Mouse (Mus musculus) kidney, adult 2 months (tissue): ENCODE results near the gene AL607142.1. TPM values are rescaled to one million over a fixed set of nuclear protein-coding genes. Genes with fewer than 3 reads are reported as not detected.

Experiments
- DNase-seq: peaks from one replicate; pipeline ENCODE4 v3.0.0; 2021
- H3K27ac ChIP-seq: fragments of 200-500 bp; 2 replicates; pipeline ENCODE4 v1.5.1; 2012; ENCODE audit warnings: low read depth, low read length, control low read depth, inconsistent platforms; ENCODE audit not compliant: insufficient read depth
- H3K27me3 ChIP-seq: fragments of 200-500 bp; replicated peaks from 2 replicates; pipeline ENCODE4 v1.6.1; 2012; ENCODE audit warnings: mild to moderate bottlenecking, moderate library complexity, low read length, inconsistent platforms; ENCODE audit not compliant: control insufficient read depth, insufficient read depth
- H3K36me3 ChIP-seq: fragments of 200-500 bp; 2 replicates; pipeline ENCODE4 v1.6.1; 2012; ENCODE audit warnings: mild to moderate bottlenecking, moderate library complexity, low read length, inconsistent platforms; ENCODE audit not compliant: control insufficient read depth, insufficient read depth
- H3K4me1 ChIP-seq: fragments of 200-500 bp; 2 replicates; pipeline ENCODE4 v1.6.1; 2011; ENCODE audit warnings: low read length; ENCODE audit not compliant: control insufficient read depth, insufficient read depth
- H3K4me3 ChIP-seq: fragments of 200-500 bp; 2 replicates; pipeline ENCODE4 v1.5.1; 2011; ENCODE audit warnings: mild to moderate bottlenecking, low read depth, low read length, control low read depth; ENCODE audit not compliant: insufficient read depth
- CTCF ChIP-seq: fragments of 200-500 bp; conservative IDR thresholded peaks from 2 replicates; pipeline ENCODE4 v1.5.1; 2011; ENCODE audit warnings: low read depth, mild to moderate bottlenecking, control low read depth, low read length, moderate library complexity, mixed read lengths; ENCODE audit not compliant: insufficient read depth, insufficient read length
- POLR2A ChIP-seq: fragments of 200-500 bp; IDR thresholded peaks from one replicate; pipeline ENCODE4 v1.6.1; 2011; ENCODE audit warnings: low read depth, low read length, control low read depth
- WGBS: fragments of 180-500 bp; shearing (Covaris S2); methylation state at CpG from one replicate; pipeline ENCODE4 v1.1.7; 2018; 5-methylcytosine and 5-hydroxymethylcytosine counted together
- polyA plus RNA-seq: library from polyadenylated mRNA; depleted of rRNA; stranded (reverse); fragments of >200 nt; gene quantifications from 2 replicates; pipeline ENCODE4 v1.2.3, GENCODE M21; 2012

Gene AL607142.1
- polyA plus RNA-seq, 1 experiment, result not detected

GRCm38 (mm10) chr4:120056451-120056850 lies 8.3 kb upstream of the AL607142.1 start:
- no peaks in the 10 kb centered on the region for H3K36me3 ChIP-seq
- no peak overlapping the region for H3K4me3 ChIP-seq
- H3K27me3 ChIP-seq, result no peaks in the 10 kb centered on the region
- 95% methylated on average over 9 of the region's 9 CpGs for WGBS
- no peaks in the 10 kb centered on the region for H3K4me1 ChIP-seq
- no peak overlapping the region for H3K27ac ChIP-seq
- TF ChIP-seq CTCF, result no peak
- no peak for TF ChIP-seq POLR2A
- no peak for DNase-seq

GRCm38 (mm10) chr4:120057529-120057928 lies 7.3 kb upstream of the AL607142.1 start:
- H3K36me3 ChIP-seq, result no peaks in the 10 kb centered on the region
- TF ChIP-seq CTCF (no peak), POLR2A (no peak)
- H3K4me1 ChIP-seq, result no peaks in the 10 kb centered on the region
- no peaks in the 10 kb centered on the region for H3K27me3 ChIP-seq
- no peak overlapping the region for H3K27ac ChIP-seq
- H3K4me3 ChIP-seq, result no peak overlapping the region
- DNase-seq, result no peak
- 59% methylated on average over 8 of the region's 8 CpGs for WGBS

GRCm38 (mm10) chr4:120058157-120058556 lies 6.6 kb upstream of the AL607142.1 start:
- TF ChIP-seq CTCF (no peak), POLR2A (no peak)
- Histone ChIP-seq H3K27me3 (no peaks in the 10 kb centered on the region), H3K27ac (no peak overlapping the region), H3K4me3 (no peak overlapping the region), H3K4me1 (no peaks in the 10 kb centered on the region), H3K36me3 (no peaks in the 10 kb centered on the region)
- WGBS, result 85% methylated on average over 3 of the region's 3 CpGs
- DNase-seq, result no peak

GRCm38 (mm10) chr4:120058794-120059193 lies 6.0 kb upstream of the AL607142.1 start:
- no peak overlapping the region for H3K27ac ChIP-seq
- H3K36me3 ChIP-seq, result no peaks in the 10 kb centered on the region
- TF ChIP-seq POLR2A, result no peak
- TF ChIP-seq CTCF, result no peak
- WGBS, result 69% methylated on average over 10 of the region's 10 CpGs
- no peak for DNase-seq
- no peaks in the 10 kb centered on the region for H3K4me1 ChIP-seq
- no peaks in the 10 kb centered on the region for H3K27me3 ChIP-seq
- H3K4me3 ChIP-seq, result no peak overlapping the region

- no peak for DNase-seq
- Histone ChIP-seq H3K27ac (no peak overlapping the region), H3K4me3 (no peak overlapping the region), H3K4me1 (no peaks in the 10 kb centered on the region), H3K36me3 (no peaks in the 10 kb centered on the region), H3K27me3 (no peaks in the 10 kb centered on the region)
- TF ChIP-seq POLR2A (no peak), CTCF (no peak)
- 83% methylated on average over 6 of the region's 6 CpGs for WGBS
Observed at GRCm38 (mm10) chr4:120061727-120062126, 3.1 kb upstream of the AL607142.1 start.

- Histone ChIP-seq H3K27me3 (no peaks in the 10 kb centered on the region), H3K27ac (no peak overlapping the region), H3K4me3 (no peak overlapping the region), H3K36me3 (no peaks in the 10 kb centered on the region), H3K4me1 (no peaks in the 10 kb centered on the region)
- WGBS, result 60% methylated on average over 6 of the region's 6 CpGs
- TF ChIP-seq POLR2A (no peak), CTCF (no peak)
- no peak for DNase-seq
Observed at GRCm38 (mm10) chr4:120062198-120062597, 2.6 kb upstream of the AL607142.1 start.

GRCm38 (mm10) chr4:120062754-120063153 lies 2.0 kb upstream of the AL607142.1 start:
- no peaks in the 10 kb centered on the region for H3K27me3 ChIP-seq
- no peaks in the 10 kb centered on the region for H3K36me3 ChIP-seq
- no peaks in the 10 kb centered on the region for H3K4me1 ChIP-seq
- TF ChIP-seq CTCF (no peak), POLR2A (no peak)
- H3K27ac ChIP-seq, result no peak overlapping the region
- WGBS, result 71% methylated on average over 11 of the region's 11 CpGs
- no peak overlapping the region for H3K4me3 ChIP-seq
- no peak for DNase-seq
